Mouse (Mus musculus) brain, embryonic 14.5 days (tissue): Measurements from ENCODE around the gene Tubal3. TPM values are rescaled to one million over a fixed set of nuclear protein-coding genes. Genes with fewer than 3 reads are reported as not detected.

Source experiments
- DNase-seq: peaks from one replicate; pipeline ENCODE4 v3.0.0-alpha.2; 2011; ENCODE audit warnings: low read depth
- CTCF ChIP-seq: fragments of 200-500 bp; IDR thresholded peaks from 2 replicates; pipeline ENCODE4 v1.5.1; 2012; ENCODE audit warnings: inconsistent platforms, mild to moderate bottlenecking, moderate library complexity, borderline replicate concordance; ENCODE audit not compliant: insufficient read depth, insufficient read length; ENCODE audit errors: extremely low read depth
- POLR2A ChIP-seq: fragments of 200-500 bp; IDR thresholded peaks from 2 replicates; pipeline ENCODE4 v1.6.1; 2012; ENCODE audit warnings: mild to moderate bottlenecking, inconsistent platforms, borderline replicate concordance; ENCODE audit not compliant: poor library complexity, insufficient read depth, insufficient read length, severe bottlenecking; ENCODE audit errors: extremely low read depth
- polyA plus RNA-seq: library from polyadenylated mRNA; depleted of rRNA; stranded (reverse); fragments of >200 nt; gene quantifications from 2 replicates; pipeline ENCODE4 v1.2.3, GENCODE M21; 2012; rRNA removed

The Tubal3 gene
- 0.05 TPM in 1 of 2 replicates, not detected in the other for polyA plus RNA-seq

DNA sequence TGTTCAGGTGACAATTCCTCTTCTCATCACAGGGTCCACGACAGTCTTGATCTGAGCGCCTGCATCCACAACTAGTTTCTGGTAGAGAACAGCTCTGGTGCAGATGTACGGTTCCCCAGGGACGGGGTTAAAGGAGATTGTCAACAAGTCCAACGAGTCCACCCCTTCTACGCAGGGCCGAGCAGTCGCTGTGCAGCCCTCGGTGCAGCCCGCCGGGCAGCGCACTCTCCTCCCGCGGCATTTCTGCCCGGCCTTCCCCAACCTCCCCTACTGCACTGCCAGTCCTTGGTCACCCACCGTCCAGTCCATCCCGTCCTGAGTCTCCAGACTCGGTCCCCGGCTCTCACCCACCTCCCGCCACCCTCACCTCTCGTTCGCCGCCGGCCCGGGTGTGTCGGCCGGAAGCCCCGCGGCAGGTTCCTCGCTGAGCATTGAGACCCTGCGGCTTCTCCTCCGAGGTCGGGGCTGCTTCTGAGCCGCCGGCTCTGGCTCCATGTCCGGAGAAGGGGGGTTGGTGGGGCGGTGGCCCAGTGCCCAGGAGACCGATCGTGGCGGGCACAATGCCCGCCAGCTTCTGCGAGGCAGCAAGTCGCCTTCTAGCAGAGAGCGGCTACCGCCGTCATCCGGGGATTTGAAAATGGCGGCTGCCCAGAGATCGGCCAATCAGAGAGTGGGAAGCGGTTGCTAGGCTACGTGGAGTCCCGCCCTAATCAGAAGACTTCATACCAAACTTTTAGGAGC is at the start of gene Tubal3, which contains the start of gene Net1:
Gene Tubal3, plus strand, starts transcription at position 704 of the 741 bp plus-strand sequence.
Gene Net1, minus strand, starts transcription at position 650 of the 741 bp plus-strand sequence.
- peak; percentile 56; the same call in 1 of the 2 replicates for TF ChIP-seq POLR2A
- no peak for TF ChIP-seq CTCF
- peak; percentile 96 for DNase-seq

GRCm38 (mm10) chr13:3869901-3870300 is 48.2 kb upstream of the Tubal3 start:
- DNase-seq = no peak
- TF ChIP-seq CTCF (no peak), POLR2A (no peak)

DNA sequence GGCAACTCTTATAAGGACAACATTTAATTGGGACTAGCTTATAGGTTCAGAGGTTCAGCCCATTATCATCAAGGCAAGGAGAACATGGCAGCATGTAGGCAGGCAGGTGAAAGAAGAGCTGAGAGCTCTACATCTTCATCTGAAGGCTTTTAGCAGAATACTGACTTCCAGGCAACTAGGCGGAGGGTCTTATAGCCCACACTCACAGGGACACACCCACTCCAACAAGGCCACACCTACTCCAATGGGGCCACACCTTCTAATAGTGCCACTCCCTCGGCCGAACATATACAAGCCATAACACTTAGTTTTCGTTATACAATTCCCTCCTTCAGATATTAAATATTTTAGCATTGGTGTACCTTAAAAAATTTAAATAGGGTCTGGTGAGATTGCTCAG is 45.2 kb upstream of the Tubal3 start:
- no peak for TF ChIP-seq CTCF
- TF ChIP-seq POLR2A = no peak

GRCm38 (mm10) chr13:3876448-3876847 is 41.6 kb upstream of the Tubal3 start:
- no peak for TF ChIP-seq POLR2A

More for the DNA sequence above, 45.2 kb upstream of the Tubal3 start:
- no peak for DNase-seq

DNA sequence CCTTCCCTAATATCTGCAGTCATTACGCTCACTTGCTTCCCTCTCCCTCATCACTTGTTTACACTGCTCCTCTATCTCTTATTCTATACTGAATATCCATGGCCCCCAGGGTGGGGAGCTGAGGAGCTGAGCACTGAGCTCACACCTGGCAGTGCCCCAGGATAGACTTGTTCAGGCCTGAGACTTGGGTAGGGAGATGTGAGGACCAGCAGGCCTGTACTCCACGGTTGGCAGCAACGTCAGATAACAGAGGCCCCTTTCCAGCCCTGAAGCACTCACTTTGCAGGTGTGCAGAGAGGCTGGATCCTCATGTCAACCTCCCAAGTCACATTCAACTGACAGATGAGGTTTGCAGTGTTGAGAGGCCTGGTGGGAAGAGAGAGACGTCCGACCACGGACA is 40.9 kb upstream of the Tubal3 start:
- DNase-seq = peak; percentile 5

More at GRCm38 (mm10) chr13:3876448-3876847, 41.6 kb upstream of the Tubal3 start:
- peak; percentile 13 for DNase-seq

DNA sequence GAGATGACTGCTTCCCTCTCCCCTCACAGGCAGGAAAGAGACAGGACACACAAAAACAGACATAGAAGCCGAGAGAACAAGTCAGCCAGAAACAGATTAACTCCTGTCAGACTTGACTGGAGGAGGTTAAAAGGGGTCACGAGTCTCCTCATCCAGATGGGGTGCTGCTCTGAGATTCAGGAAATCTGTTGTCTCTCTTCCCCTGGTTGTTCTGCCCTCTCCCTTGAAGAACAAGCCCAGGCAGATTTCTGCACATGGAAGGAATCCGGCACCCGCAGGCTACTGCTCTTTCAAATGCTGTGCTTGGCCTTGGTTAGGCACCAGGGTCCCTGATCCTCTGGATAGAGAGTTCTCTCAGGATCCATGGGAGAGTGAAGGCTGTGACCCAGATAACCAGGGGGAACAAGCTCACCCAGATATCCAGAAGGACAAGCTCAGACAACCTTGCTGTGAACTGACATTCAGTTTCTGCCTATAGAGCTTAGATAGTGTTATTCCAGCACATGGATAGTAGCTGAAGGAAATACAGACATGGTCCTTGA is 40.3 kb upstream of the Tubal3 start:
- TF ChIP-seq POLR2A (no peak), CTCF (no peak)

More for the DNA sequence above, 40.9 kb upstream of the Tubal3 start:
- TF ChIP-seq CTCF = no peak
- no peak for TF ChIP-seq POLR2A

DNA sequence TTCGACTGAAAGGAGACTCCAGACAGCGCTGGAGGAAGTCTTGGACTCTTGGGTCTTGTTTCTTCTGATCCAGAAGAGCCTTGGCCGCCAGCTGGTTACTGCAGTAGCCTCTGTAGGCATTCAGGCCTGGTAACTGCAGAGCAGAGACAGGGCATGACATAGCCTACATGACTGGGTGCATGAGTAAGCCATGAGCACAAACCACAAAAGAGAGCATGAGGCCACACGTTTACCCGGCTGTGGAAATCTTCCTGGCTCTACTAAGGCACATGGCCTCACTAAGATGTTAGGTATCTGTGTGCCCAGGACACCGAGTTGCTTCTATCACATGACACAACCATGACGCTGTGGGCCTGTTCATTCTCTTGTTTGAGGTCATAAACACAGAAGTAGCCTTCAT is 31.4 kb upstream of the Tubal3 start:
- TF ChIP-seq CTCF = no peak

More for the DNA sequence above, 40.3 kb upstream of the Tubal3 start:
- DNase-seq = peak; percentile 6

GRCm38 (mm10) chr13:3889111-3889510 is 29.0 kb upstream of the Tubal3 start:
- no peak for TF ChIP-seq CTCF
- TF ChIP-seq POLR2A = no peak
- no peak for DNase-seq

More for the DNA sequence above, 31.4 kb upstream of the Tubal3 start:
- no peak for DNase-seq

DNA sequence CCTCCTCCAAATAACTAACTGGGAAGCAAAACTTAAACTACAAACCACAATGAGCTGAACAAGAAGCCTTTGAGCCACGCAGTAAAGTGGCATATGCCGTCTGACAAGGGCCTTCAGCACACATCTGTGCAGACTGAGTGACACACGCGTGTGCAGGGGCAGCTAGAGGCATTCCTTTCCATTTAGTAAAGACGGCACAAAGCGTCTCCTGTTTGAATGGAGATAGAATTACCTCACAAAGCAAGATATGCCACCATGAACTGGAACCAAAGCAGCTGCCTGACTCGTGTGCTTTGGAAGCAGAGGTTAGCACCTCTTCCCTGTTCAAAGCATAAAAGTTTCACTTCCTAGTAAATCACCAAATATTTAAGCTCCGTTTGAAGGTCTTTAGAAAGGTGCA is 28.0 kb upstream of the Tubal3 start:
- no peak for DNase-seq

GRCm38 (mm10) chr13:3891479-3892087 is 26.5 kb upstream of the Tubal3 start:
- no peak for TF ChIP-seq CTCF
- no peak for TF ChIP-seq POLR2A
- DNase-seq = no peak

More for the DNA sequence above, 28.0 kb upstream of the Tubal3 start:
- no peak for TF ChIP-seq POLR2A
- no peak for TF ChIP-seq CTCF

GRCm38 (mm10) chr13:3892601-3893000 is 25.5 kb upstream of the Tubal3 start:
- peak; percentile 20 for DNase-seq
- no peak for TF ChIP-seq POLR2A
- no peak for TF ChIP-seq CTCF
